Mouse (Mus musculus) gastrocnemius, postnatal 4 days (tissue): ENCODE measurements around the gene Sema3f. TPM values are rescaled to one million over a fixed set of nuclear protein-coding genes. Genes with fewer than 3 reads are reported as not detected.
A peak's percentile ranks its signal among the peaks of the same experiment; 100 is the strongest.

Experiments
- DNase-seq, 2 experiments: peaks; one replicate each; pipeline ENCODE4 v3.0.0; 2021 to 2022; ENCODE audit warnings: low spot score in 2 of 2, mixed read lengths in 2 of 2
- total RNA-seq, 2 experiments: library from RNA; stranded (reverse); gene quantifications; 2 replicates each; pipeline ENCODE4 v1.2.3; 2021

Sema3f gene
- total RNA-seq, 2 experiments from 2014 or later = 26.4 to 27.2 TPM

- DNase-seq = no peak
These were observed 16.8 kb downstream of the Sema3f start for GRCm38 (mm10) chr9:107693433-107693987.

GRCm38 (mm10) chr9:107692785-107693184, 17.5 kb downstream of the Sema3f start:
- no peak for DNase-seq

GRCm38 (mm10) chr9:107690391-107690790, 19.9 kb downstream of the Sema3f start:
- no peak for DNase-seq

GRCm38 (mm10) chr9:107688939-107689338, 21.3 kb downstream of the Sema3f start:
- DNase-seq = no peak

GRCm38 (mm10) chr9:107688415-107688814, 21.9 kb downstream of the Sema3f start:
- DNase-seq = no peak

GRCm38 (mm10) chr9:107685231-107685981, 24.9 kb downstream of the Sema3f start:
- peak in 1 of 2 experiments; percentile 73 for DNase-seq

GRCm38 (mm10) chr9:107682405-107682804, 27.9 kb downstream of the Sema3f start:
- no peak for DNase-seq

GRCm38 (mm10) chr9:107679501-107679900, 30.8 kb downstream of the Sema3f start, which contains the start of gene Gnat1:
TSS of gene Gnat1 (minus strand) at chr9:107679712.
- DNase-seq = no peak

GRCm38 (mm10) chr9:107678861-107679260, 31.4 kb downstream of the Sema3f start:
- DNase-seq = no peak

GRCm38 (mm10) chr9:107677819-107678526, 32.3 kb downstream of the Sema3f start:
- DNase-seq = peak in 1 of 2 experiments; percentile 74

- DNase-seq = no peak
These were observed 33.0 kb downstream of the Sema3f start for GRCm38 (mm10) chr9:107677091-107677784.

GRCm38 (mm10) chr9:107676302-107676701, 34.0 kb downstream of the Sema3f start:
- no peak for DNase-seq

- DNase-seq = peak; percentile 69 to 79
These were observed 34.5 kb downstream of the Sema3f start for GRCm38 (mm10) chr9:107675671-107676301.

- no peak for DNase-seq
These were observed 35.5 kb downstream of the Sema3f start for GRCm38 (mm10) chr9:107674609-107675429.

- DNase-seq = no peak
These were observed 40.0 kb downstream of the Sema3f start for GRCm38 (mm10) chr9:107670259-107670658.

- DNase-seq = no peak
These were observed 40.8 kb downstream of the Sema3f start, which contains the start of gene Slc38a3 for GRCm38 (mm10) chr9:107669480-107669945. TSS of gene Slc38a3 (minus strand) at chr9:107669530.

GRCm38 (mm10) chr9:107668916-107669315, 41.4 kb downstream of the Sema3f start:
- DNase-seq = no peak

- no peak for DNase-seq
These were observed 42.3 kb downstream of the Sema3f start for GRCm38 (mm10) chr9:107668011-107668410.

GRCm38 (mm10) chr9:107667219-107667618, 43.1 kb downstream of the Sema3f start:
- peak; percentile 57 to 61 for DNase-seq

- no peak for DNase-seq
These were observed 43.5 kb downstream of the Sema3f start for GRCm38 (mm10) chr9:107666751-107667205.
